Mouse (Mus musculus) hematopoietic stem cell, adult 5-6 weeks (primary cell): ENCODE results near the gene Apol9b. TPM values are rescaled to one million over a fixed set of nuclear protein-coding genes. Genes with fewer than 3 reads are reported as not detected.
A peak's percentile ranks its signal among the peaks of the same experiment; 100 is the strongest.
"Not testable (repeated sequence)": the region's sequence is repeated elsewhere in the genome, so short reads cannot be mapped to it uniquely, and the experiment has no call there.

Source experiments
- ATAC-seq, 2 experiments: fragments of 125-278 bp in 1 of 2; replicated peaks in 1 of 2; 2 replicates each; pipeline ENCODE4 v1.8.0; 2016 to 2017; ENCODE audit warnings: inconsistent platforms in 2 of 2, mild to moderate bottlenecking in 2 of 2, moderate number of reproducible peaks in 2 of 2, low read depth in 1 of 2, moderate TSS enrichment in 1 of 2; ENCODE audit not compliant: low FRiP score in 2 of 2, poor library complexity in 2 of 2, severe bottlenecking in 2 of 2, insufficient read depth in 1 of 2, low TSS enrichment in 1 of 2
- total RNA-seq: library from RNA; stranded (forward); fragments of 172-1452, 232-1000 nt; gene quantifications from 2 replicates; pipeline ENCODE4 v1.2.3, GENCODE M21; 2017

Apol9b gene
- total RNA-seq: 1.2 and 1.5 TPM in 2 replicates

GRCm38 (mm10) chr15:77728739-77729138, at the start of gene Apol9b:
Gene Apol9b (plus strand): TSS chr15:77729039.
- ATAC-seq: not testable (repeated sequence)

DNA sequence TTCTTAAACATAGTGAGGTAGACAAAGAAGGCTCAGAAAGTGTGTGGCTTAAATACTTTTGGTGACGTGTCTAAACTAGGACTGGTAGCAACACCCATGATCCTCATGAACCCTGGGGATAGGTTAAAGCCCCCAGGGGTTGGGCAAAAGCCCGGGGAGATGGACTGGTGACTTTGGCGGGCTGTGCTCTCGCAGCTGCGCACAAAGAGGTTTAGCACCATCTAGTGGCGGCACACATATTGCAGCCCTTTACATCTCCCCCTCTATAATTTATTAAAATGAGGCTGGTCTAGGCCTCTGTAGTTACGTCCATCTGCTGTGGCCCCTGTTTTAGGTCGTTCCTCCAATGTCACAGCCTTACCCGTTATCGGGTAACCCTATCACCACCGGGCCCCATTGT, 44.9 kb upstream of the Apol9b start:
- ATAC-seq: not testable (repeated sequence)

DNA sequence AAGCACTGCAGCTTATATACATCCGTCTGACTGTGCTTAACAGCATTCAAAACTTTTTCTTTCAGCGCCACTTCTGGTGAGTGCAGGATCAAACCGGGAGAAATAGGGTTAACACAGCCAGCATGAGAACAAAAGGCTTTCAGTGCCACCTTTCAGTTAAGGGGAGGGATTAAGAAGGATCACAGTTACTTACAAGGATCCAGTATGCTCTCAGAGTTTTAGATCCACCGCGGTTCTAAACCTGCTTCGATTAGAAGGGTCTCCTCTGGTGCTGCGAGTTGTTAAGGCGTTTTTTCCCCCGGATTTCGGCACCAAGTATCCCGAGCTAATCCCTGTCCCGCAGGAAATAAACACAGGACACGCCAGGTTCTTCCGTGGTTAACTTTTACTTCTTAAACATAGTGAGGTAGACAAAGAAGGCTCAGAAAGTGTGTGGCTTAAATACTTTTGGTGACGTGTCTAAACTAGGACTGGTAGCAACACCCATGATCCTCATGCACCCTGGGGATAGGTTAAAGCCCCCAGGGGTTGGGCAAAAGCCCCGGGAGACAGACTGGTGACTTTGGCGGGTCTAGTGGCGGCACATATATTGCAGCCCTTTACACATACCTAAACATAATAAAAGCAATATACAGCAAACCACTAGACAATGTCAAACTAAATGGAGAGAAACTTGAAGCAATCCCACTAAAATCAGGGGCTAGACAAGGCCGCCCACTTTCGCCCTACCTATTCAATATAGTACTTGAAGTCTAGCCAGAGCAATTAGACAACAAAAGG, 37.1 kb upstream of the Apol9b start:
- ATAC-seq: not testable (repeated sequence)

DNA sequence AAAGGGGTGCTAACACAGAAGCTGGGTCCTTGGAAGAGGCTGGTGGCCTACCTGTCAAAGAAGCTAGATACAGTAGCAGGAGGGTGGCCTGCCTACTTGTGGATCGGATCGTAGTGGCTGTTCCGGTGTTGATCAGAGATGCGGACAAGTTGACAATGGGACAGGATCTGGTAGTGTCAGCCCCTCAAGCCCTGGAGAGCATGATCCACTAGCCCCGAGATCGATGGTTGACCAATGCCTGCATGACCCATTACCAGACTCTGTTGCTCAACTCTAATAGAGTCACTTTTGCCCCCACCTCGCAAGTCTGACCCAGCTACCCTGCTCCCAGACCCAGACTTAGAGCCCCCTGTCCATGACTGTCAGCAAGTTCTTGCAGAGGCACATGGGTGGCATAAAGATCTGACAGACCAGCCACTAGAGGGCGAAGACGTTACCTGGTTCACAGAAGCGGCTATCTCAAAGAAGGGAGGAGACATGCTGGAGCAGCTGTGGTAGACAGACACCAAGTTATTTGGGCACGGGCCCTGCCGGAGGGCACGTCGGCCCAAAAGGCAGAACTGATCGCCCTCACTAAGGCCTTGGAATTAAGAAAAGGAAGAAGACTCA, 34.0 kb upstream of the Apol9b start:
- not testable (repeated sequence) for ATAC-seq

DNA sequence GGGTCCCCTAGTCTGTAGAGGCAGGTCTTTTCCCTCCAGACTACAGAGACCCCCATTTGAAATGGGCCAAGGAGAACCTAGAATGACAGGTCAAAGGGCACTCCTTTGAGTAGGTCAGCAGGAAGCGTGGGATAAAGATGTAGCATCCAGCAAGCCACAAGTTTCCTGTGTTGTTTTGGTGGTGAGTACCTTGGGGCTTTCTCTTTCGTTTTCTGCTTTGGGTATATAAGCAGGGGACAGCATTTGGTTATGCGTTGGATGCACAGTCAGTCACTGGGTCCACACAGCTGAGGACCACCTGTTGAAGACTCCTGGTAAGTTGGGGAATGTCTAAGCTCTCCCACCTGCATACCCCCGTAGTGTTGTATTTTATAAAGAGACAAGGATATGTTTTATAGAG, 30.2 kb upstream of the Apol9b start, which contains the start of gene Apol7e:
Gene Apol7e (plus strand): TSS at position 202 of the 400 bp plus-strand sequence.
- peak; percentile 74 to 81 for ATAC-seq

- ATAC-seq: not testable (repeated sequence)
These were observed 23.5 kb upstream of the Apol9b start for GRCm38 (mm10) chr15:77705306-77705705.

DNA sequence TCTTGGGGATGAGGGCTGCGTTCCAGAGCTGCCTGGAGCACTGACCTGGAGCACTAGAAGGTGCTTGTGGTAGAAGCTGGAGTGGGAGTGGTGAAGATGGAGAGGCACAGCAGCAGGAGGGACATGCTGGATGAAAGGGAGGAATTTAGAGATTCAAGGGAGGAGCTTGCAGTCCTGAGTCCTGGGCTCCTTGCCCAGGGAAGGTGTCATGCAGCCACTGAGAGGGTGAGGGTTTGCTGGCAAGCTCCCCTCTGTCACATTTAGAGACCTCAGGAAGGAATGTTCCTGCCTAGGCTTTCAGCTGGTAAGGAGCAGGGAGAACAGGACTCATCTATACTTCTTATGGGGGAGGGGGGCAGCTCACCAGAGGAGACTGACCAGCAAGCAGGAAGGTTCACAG, 19.9 kb upstream of the Apol9b start:
- not testable (repeated sequence) for ATAC-seq

DNA sequence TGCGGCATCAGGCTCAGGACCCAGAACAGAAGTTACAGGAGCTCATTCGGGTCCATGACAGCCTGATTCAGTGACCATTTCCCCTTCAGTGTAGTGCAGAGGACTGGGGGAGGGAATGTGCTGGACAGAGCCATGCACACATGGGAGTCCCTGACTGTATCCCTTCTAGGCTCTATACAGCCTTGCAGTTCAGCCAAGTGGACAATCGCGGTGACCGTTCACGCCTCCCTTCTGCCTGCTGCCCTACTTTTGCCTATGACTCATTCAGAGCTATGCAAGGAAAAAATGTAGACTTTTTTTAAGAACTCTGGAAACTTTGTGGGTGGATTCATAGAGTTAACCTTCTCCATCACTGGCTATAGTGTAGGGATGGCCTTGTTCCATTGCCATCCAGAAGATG, 10.6 kb upstream of the Apol9b start:
- ATAC-seq: not testable (repeated sequence)

DNA sequence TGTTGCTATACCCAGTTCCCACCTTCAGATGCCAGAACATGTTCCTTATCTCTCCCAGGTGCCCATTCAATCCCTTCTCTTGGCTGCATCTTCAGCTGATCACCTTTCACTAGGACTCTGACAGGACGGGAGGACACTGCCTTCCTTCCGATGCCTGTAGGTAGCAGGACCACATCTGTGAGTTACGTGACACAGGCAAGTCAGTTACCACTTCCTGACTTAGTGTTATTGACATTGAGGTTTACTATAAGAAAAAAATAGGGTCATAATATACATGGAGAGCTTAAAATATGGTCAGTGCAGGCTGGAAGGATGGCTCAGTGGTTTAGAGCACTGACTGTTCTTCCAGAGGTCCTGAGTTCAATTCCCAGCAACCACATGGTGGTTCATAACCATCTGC, 7.3 kb upstream of the Apol9b start:
- ATAC-seq: not testable (repeated sequence)

DNA sequence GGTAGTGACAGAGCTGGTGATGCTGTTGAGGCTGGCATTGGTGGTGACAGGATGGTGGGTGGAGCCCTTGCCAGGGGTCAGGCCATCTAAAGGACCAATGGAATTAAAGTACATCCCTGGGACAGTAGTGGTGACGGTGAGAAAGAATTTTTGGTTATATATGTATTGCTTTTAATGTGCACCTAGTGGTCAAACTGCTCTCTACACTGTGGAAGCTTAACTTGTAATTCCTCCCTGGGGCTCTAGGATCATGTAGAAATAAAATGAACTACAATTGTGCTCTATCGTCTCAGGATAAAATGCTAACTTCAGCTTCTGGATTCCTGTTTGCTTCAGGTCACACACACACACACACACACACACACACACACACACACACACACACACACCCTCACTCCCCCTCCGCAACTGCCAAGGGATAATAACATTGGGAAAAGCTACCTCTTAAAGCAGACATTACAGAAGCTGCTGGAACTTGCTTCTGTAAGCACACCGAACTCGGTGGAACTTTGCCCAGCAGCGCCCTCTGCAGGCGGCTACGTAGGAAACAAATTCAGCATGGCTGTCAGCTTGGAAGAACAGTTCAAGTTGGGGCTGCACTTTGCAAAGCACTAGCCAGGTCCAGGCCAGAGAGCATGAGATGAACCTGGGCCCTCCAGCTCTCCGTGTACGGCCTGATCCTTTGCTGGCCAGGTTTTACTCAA, 4.5 kb upstream of the Apol9b start:
- ATAC-seq: peak; percentile 40 to 58; a peak in 2 of 4 replicates

GRCm38 (mm10) chr15:77725393-77726020, 3.3 kb upstream of the Apol9b start:
- not testable (repeated sequence) for ATAC-seq

DNA sequence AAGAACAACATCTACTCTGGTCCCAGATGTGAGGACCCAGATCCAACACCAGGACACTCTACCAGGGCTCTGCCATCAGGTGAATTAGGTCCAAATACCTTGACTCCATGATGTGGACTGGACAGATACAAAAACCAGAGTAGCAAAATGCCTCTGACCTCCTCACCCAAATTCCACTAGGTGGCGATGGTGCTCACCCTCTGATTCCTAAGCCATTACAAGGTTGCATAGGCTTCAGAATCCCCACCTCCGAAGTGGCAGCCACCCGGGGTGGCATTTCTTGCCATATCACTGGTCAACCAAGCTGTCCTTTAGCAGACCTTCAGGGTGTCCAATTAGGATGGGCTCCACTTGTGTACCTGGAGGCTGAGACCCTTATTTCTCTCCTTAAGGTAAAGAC, 1.7 kb upstream of the Apol9b start:
- peak; percentile 33 to 59; a peak in 3 of 4 replicates for ATAC-seq

- ATAC-seq: not testable (repeated sequence)
These were observed 1.1 kb upstream of the Apol9b start for GRCm38 (mm10) chr15:77727745-77728144.

DNA sequence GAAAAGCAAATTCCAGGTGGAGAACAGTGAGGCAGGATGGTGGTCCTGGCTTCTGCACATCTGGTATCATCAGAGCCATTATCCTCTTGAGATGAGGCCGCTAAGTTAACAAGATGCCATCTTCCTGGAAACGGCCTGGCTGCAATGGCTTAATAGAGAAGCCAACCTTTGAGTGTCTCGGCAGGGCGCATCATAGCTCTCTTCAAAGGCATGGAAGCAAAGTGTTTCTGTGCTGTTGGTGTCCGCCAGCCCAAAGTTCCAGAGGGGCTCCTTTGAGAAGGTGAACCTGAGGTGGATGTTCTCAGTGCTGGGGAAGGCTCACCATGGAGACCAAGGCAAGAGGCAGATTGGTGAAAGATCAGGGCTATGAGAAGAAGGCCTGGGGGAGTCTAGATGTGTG, 2.8 kb downstream of the Apol9b start:
- no peak for ATAC-seq

- ATAC-seq: not testable (repeated sequence)
These were observed 4.0 kb downstream of the Apol9b start for GRCm38 (mm10) chr15:77732851-77733250.

GRCm38 (mm10) chr15:77733380-77733779, 4.5 kb downstream of the Apol9b start:
- ATAC-seq: 0 out of 4 replicates have a peak, but pooled peaks have one; percentile 14 to 19

- not testable (repeated sequence) for ATAC-seq
These were observed 5.1 kb downstream of the Apol9b start for GRCm38 (mm10) chr15:77733903-77734302.
